Mouse (Mus musculus) kidney, postnatal 25 days (tissue): Measurements from ENCODE around the gene St6galnac3.
A peak's percentile ranks its signal among the peaks of the same experiment; 100 is the strongest.

ENCODE experiments used
- DNase-seq, 2 experiments: peaks; one replicate each; pipeline ENCODE4 v3.0.0; 2021; ENCODE audit warnings: mixed read lengths in 2 of 2

The St6galnac3 gene

DNA sequence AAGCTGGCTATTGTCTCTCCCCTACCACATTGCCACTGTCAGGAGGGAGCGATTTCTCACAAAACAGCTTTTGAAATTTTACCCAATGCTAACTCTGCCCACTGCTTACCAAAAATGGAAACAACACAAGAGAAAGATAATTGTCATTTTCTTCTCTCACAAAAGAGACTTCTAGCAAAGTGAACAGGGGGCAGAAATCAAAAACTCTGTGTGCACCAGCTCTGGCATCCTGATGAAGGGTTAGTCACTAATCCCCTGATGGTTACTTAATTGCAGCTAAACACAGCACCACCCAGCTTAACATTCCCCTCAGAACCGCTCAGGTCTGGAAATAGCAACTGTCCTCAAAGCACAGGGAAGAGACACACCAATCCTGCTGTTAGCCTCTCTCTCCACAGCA, 144.3 kb downstream of the St6galnac3 start:
- no peak for DNase-seq

GRCm38 (mm10) chr3:153580136-153580535, 144.8 kb downstream of the St6galnac3 start:
- no peak for DNase-seq

DNA sequence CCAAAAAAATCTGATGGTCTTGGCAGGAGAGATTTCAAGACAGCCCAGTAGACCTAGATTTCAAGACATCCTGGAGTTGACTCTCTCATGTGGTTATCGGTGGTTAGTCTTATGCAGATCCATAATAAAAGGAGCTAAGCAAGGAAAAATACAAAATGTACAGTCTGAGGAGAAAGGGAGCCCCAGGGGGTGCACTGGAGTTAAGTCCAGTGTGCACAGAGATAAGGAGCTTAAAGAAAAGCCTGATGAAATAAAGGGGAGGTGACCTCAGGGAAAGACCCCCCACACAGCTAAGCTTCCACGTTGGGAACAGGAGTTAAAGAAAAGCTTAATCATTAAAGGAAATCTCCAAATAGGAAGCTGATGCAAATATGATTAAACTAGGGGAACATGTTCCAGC, 147.7 kb downstream of the St6galnac3 start:
- no peak for DNase-seq

DNA sequence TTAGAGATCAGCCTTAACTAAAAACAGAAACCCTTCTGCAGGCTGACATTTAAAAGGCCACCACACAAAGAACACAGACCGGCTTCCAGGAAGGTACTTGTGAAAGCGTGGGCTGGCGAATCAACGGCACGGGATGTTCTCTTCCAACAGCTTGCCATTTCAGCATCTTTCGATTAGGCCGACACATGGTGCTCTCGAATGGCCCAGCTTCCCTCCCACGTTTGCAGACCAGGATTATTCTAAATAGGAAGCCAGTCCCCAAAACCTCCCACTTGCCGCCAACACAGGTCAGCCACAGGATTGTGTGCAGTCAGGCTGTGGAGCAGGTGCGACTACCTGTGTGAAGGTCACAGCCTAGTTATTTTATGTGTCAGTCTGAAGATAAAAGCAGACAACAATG, 153.8 kb downstream of the St6galnac3 start:
- no peak for DNase-seq

- no peak for DNase-seq
Measured at GRCm38 (mm10) chr3:153568815-153569214, 156.2 kb downstream of the St6galnac3 start.

DNA sequence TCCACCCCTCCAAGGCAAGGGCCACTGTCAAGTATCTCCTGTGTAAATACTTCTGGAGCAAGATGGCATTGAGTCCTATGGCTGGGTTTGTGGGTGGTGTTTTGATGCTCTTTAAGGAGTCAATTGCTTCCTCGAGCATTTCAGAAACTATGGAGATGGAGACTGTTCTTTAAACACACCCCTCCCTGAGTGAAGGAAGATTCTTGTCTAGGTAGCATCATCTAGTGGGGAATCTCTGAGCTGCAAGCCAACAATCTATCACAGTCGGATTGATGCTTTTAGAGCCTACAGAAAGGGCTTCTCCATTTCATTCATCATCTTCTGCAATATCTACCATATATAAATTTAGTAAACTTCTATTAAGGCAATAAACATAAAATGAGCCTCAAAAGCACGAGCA, 157.1 kb downstream of the St6galnac3 start:
- no peak for DNase-seq

DNA sequence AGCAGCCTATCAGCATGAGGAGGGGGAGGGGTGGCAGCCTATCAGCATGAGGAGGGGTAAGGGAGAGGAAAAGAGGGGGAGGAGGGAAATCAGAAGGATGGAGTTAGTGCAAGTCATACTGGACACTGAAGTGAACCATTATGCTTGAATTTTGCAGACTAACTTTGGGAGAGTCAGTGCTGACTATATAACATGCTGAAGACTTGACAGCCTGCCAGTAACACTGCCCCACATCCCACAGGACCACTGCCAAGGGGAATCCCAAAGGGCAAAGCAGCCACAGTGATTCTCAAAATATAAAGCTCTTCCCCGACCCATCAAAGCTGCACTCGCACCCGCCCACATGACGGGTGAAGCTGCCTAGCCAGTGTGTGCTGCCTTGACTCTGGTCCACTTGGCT, 157.5 kb downstream of the St6galnac3 start:
- no peak for DNase-seq

- no peak for DNase-seq
Measured at GRCm38 (mm10) chr3:153566100-153566499, 158.9 kb downstream of the St6galnac3 start.

GRCm38 (mm10) chr3:153560897-153561296, 164.1 kb downstream of the St6galnac3 start:
- no peak for DNase-seq

- no peak for DNase-seq
Measured at GRCm38 (mm10) chr3:153559586-153559985, 165.4 kb downstream of the St6galnac3 start.

GRCm38 (mm10) chr3:153556621-153557020, 168.4 kb downstream of the St6galnac3 start:
- DNase-seq, result peak in 1 of 2 experiments; percentile 21

DNA sequence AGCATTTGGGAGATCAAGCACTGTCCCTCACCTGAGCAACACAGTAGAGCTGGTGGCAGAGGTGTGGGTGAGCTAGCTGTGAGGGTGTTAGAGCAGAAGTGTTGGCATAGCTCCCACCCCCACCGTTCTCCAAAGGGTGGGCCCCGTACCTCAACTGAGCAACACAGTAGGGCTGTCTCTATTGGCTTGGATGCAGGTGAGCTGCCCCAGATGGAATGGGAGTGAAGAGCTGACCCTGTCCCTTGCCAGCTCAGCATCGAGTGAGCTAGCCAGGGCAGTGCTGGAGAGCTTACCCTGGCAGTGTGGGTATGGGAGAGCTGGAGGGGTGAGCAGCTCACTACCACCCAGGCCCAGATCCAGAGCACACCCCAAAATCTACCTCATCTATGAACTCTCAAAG, 171.3 kb downstream of the St6galnac3 start:
- no peak for DNase-seq

GRCm38 (mm10) chr3:153553226-153553625, 171.7 kb downstream of the St6galnac3 start:
- DNase-seq, result no peak

DNA sequence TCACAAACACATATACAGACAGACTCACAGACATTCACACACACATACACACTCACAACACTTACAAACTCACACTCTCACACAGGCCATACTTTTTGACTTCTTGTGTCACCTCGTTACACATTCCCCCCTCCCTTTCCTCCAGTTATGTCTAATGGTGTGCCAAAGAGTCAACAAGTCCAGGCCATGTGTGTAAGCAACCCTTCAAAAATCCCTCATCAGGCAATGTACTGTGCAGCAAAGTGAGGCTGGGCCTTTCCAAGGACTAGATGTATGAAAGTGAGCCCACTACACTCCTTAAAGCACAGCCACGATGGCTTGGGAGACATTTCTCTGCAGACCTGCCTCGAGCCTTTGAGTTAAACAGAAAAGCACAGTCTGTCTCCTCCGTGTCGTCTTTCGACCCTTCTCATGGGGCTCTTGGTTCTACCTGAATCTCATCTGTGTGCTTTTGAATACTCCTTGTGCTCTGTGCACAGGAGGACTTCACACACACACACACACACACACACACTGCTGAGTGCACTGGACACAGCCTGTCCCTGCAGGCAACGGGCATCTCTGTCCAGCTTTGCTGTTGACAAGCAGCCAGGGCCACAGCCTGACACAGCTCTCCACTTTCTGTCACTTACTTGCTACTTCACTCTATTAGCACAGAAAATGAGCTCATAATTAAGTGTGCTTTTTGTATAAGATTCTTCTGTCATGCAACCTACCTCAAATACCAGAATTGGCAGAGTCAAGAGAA, 177.9 kb downstream of the St6galnac3 start:
- no peak for DNase-seq

DNA sequence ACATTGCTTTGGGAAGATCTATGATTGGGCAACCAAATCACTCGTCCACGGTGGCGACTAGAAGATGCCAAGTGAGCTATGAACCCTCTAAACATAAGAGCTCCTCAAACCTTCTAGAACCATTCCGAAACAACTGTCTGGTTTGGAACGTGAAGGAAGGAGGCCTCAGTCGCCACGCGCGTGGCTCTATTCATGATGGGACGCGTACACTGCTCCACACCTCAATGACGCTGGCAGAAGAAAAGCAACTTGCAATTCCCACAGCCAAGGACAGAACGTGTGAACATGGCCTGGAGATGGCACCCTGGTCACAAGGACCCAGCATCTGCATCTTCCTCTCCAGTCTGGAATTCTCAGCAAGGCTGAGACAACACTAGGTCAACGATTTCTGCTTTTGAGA, 185.1 kb downstream of the St6galnac3 start:
- DNase-seq, result no peak

DNA sequence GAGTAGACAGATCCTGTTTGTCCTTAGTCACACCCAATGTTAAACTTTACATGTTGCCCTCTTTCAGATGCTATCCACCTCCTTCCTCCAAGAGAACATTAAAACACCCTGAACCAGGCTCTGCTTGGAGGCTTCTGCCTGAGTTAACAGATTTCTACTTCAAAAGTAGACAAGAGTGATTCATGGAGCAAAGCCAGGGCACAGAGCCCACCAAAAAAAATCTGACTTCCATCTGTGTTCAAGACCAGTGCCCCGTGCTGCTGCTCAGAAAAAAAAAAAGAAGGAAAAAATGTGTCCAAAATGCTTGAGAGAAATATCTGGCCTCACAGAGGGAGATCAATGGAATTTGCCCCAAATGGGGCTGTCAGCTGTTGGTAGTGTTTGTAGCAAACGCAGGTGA, 186.6 kb downstream of the St6galnac3 start:
- DNase-seq, result no peak

DNA sequence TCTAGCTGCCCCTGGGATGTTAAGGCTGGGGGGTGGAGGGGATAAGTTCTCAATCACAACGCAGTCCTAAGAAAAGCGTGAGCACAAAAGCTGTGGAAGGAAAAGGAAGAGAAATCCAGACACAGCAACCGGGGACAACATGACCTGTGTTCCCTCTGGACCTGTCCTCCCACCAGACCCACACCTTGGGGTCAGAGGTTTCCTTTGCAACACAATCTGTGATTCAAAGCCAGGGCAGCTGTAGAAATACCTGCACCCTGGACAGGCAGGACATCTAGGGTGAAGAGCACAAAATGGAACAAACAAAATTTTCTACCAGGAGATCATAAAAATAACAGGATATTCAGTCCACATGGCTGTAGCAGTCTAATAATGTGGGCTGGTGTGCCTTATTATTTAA, 187.5 kb downstream of the St6galnac3 start:
- DNase-seq, result no peak

DNA sequence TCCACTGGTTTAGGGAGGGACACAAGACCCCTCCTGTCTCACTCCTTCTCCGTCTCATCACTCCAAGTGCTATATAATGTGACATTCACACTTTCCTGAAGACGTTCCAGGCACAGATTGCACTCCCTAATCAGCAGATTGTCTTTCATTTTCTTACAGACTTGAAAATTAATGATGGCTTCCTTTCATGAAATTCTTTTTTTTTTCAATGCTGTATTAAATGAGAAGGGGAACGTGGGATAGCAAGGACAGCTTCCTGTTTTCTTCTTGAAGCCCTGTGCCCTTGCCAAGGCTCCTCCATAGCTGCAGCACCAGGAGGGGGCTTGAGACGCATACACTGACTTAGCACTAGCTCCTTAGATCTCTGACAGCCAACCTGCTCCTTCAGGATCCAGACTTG, 188.7 kb downstream of the St6galnac3 start:
- no peak for DNase-seq

DNA sequence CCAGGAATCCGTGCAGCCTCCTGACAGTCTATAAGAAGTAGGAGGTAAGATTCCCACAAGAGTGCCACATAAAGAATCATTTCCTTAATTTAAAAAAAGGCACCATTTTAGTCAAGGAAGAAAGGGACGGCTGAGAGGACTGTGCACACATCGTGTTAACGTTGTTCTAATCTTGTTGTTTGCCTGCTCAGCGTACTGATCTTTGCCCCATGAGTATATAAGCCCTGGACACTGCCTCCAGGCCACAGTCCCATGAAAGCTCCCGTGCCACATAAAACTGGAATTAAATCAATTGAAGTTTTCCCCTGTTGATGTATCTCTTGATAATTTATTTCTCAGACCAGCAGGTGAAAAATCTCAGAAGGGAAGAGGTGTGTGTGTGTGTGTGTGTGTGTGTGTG, 195.8 kb downstream of the St6galnac3 start:
- no peak for DNase-seq

GRCm38 (mm10) chr3:153525151-153525768, 199.7 kb downstream of the St6galnac3 start:
- DNase-seq, result no peak

DNA sequence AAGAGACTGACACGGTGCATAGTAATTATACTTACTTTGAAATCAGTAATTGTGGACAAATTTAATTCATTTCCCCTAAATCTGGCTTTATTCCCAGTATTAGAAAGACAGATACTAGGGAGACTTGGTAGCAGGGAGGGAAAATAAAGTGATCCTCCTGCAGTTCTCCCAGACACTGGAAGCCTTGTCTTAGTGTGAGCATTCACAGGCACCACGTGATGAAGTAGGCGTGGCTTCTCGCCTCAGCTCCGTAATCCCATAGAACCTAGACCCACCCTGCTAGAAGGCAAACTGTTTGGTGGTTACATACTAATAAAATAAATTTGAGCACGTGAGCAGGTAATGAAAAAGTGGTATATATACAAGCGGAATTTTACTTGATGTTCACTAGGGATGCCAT, 208.1 kb downstream of the St6galnac3 start:
- no peak for DNase-seq

GRCm38 (mm10) chr3:153513501-153514060, 211.4 kb downstream of the St6galnac3 start:
- no peak for DNase-seq

GRCm38 (mm10) chr3:153512545-153512944, 212.4 kb downstream of the St6galnac3 start:
- no peak for DNase-seq

DNA sequence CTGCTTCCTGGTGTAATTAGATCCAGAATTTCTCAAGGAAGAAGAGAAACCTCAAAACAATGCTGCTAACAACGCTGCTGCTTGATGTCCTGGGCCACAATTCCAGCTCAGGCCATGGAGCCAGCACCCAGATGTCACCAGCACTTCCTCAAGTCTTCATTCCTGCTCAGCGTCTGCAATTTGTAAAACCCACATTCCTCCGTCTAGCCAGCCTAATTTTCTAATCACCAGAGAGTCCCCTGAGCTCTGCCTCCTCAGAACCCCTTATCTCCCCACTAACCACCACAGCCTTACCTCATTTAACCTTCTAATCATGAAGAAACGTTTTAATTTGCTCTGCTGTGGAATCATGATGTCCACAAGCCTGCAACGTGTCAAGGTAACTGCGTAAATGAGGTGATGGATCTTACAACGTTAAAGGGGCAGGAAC, 213.8 kb downstream of the St6galnac3 start:
- no peak for DNase-seq
